Mouse (Mus musculus) hindbrain, embryonic 15.5 days (tissue): ENCODE data around the gene Ube2r2. TPM values are rescaled to one million over a fixed set of nuclear protein-coding genes. Genes with fewer than 3 reads are reported as not detected.
A peak's percentile ranks its signal among the peaks of the same experiment; 100 is the strongest.

Experiments
- ATAC-seq: fragments of 200-750 bp; cut with Nextera tagmentation; 2 replicates; pipeline ENCODE4 v1.8.0; 2017; ENCODE audit warnings: low read depth, moderate number of reproducible peaks, moderate TSS enrichment; ENCODE audit not compliant: low FRiP score
- H3K27ac ChIP-seq: fragments of 300-500 bp; sonication (generic); replicated peaks from 2 replicates; pipeline ENCODE4 v1.5.1; 2015; ENCODE audit warnings: mild to moderate bottlenecking, inconsistent platforms
- H3K27me3 ChIP-seq: fragments of 300-500 bp; sonication (generic); 2 replicates; pipeline ENCODE4 v1.6.1; 2015; ENCODE audit warnings: control low read depth, inconsistent platforms
- H3K36me3 ChIP-seq: fragments of 300-500 bp; sonication (generic); 2 replicates; pipeline ENCODE4 v1.6.1; 2015; ENCODE audit warnings: control low read depth, inconsistent platforms
- H3K4me1 ChIP-seq: fragments of 300-500 bp; sonication (generic); replicated peaks from 2 replicates; pipeline ENCODE4 v1.6.1; 2015; ENCODE audit warnings: control low read depth, inconsistent platforms
- H3K4me2 ChIP-seq: fragments of 300-500 bp; sonication (generic); 2 replicates; pipeline ENCODE4 v1.6.1; 2015; ENCODE audit warnings: moderate library complexity, mild to moderate bottlenecking, inconsistent platforms
- H3K4me3 ChIP-seq: fragments of 300-500 bp; sonication (generic); 2 replicates; pipeline ENCODE4 v1.5.1; 2015; ENCODE audit warnings: mild to moderate bottlenecking, inconsistent platforms
- H3K9ac ChIP-seq: fragments of 300-500 bp; sonication (generic); 2 replicates; pipeline ENCODE4 v1.6.1; 2015; ENCODE audit warnings: inconsistent platforms
- H3K9me3 ChIP-seq: fragments of 300-500 bp; sonication (generic); 2 replicates; pipeline ENCODE4 v1.6.1; 2016; ENCODE audit warnings: control low read depth, inconsistent platforms
- WGBS: fragments of 180-500 bp; shearing (Covaris S2); methylation state at CpG from one replicate; pipeline ENCODE4 v1.1.7; 2015; 5-methylcytosine and 5-hydroxymethylcytosine counted together
- polyA plus RNA-seq: library from polyadenylated mRNA; unstranded; fragments of >200 nt; fragmentation: Nextera tagmentation; extraction: Ambion mirVana; gene quantifications from 2 replicates; pipeline ENCODE4 v1.2.1, GENCODE M21; 2015

The Ube2r2 gene
- polyA plus RNA-seq, 1 experiment from 2014 or later = 58.5 TPM

DNA sequence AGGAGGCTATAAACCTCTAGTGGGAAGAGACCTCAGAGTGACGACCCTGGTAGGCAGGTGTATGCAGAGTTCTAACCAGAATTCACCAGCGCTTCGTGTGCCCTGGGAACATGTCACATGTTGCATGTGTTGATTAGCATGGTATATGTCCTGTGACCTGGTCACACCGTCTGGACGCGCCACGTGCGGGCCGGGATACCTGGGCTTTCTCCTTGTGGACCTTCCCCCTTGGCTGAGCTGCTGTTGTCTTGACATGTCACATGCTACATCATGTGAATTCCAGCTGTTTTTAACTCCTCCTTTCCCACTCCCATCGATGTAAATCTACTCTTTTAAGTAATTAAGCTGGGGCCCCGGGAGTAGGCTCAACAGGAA, 37.0 kb upstream of the Ube2r2 start:
- H3K9me3 ChIP-seq = no peaks in the 10 kb centered on the region
- H3K9ac ChIP-seq = peak overlapping the region; percentile 57; the same call in 1 of the 2 replicates
- peak overlapping the region; percentile 49 for H3K4me3 ChIP-seq
- 17% methylated on average over 11 of the region's 11 CpGs for WGBS
- H3K4me1 ChIP-seq = peaks cover 13% of the 10 kb centered on the region
- H3K27me3 ChIP-seq = peaks cover 24% of the 10 kb centered on the region
- ATAC-seq = no peak
- no peaks in the 10 kb centered on the region for H3K36me3 ChIP-seq
- peak overlapping the region; percentile 99 for H3K4me2 ChIP-seq
- H3K27ac ChIP-seq = no peak overlapping the region

DNA sequence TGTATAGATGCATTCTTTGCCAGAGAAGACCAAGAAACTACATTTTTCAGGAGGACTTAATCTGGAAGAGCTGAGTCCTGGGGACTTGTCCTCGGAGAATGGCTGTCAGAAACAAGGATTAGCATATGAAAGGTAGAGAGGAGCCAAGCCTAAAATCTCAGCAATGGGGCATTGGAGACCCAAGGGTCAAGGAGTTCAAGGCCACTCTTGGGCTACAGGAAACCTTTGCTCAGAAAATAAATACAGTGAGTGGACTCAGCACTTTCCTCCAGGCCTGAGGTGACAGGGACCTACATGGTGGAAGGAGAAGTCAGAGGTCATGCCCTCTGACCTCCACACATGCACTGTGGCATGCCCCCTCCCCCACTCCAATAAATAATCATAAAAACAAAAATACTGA, 34.6 kb upstream of the Ube2r2 start:
- peaks cover 13% of the 10 kb centered on the region for H3K4me1 ChIP-seq
- no peak for ATAC-seq
- H3K9ac ChIP-seq = no peak overlapping the region
- H3K4me2 ChIP-seq = no peak overlapping the region
- 39% methylated on average over 1 of the region's 1 CpGs for WGBS
- no peak overlapping the region for H3K4me3 ChIP-seq
- peaks cover 24% of the 10 kb centered on the region for H3K27me3 ChIP-seq
- H3K9me3 ChIP-seq = no peaks in the 10 kb centered on the region
- H3K27ac ChIP-seq = no peak overlapping the region
- no peaks in the 10 kb centered on the region for H3K36me3 ChIP-seq

DNA sequence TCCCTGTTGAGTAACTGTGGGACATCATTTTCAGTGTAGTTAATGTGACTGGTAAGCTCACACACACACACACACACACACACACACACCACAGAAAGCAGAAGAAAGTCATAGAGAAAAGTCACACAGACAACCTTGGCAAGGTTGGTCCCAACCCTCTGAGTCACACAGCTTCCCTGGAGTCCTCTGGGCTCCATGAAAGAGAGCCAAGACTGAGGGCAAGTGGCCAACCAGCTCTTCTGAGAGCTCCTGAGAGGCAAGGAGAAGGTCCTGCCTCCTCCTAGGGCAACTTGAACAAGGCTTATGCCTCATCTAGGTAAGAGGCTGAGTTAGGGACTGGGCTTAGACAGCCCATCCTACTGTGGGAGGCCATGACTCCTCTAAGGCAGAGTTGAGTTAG, 32.6 kb upstream of the Ube2r2 start:
- H3K9me3 ChIP-seq = no peaks in the 10 kb centered on the region
- no peak for ATAC-seq
- no peak overlapping the region for H3K9ac ChIP-seq
- H3K27ac ChIP-seq = no peak overlapping the region
- peaks cover 9% of the 10 kb centered on the region for H3K4me1 ChIP-seq
- H3K36me3 ChIP-seq = no peaks in the 10 kb centered on the region
- no peak overlapping the region for H3K4me2 ChIP-seq
- peaks cover 7% of the 10 kb centered on the region for H3K27me3 ChIP-seq
- H3K4me3 ChIP-seq = no peak overlapping the region

DNA sequence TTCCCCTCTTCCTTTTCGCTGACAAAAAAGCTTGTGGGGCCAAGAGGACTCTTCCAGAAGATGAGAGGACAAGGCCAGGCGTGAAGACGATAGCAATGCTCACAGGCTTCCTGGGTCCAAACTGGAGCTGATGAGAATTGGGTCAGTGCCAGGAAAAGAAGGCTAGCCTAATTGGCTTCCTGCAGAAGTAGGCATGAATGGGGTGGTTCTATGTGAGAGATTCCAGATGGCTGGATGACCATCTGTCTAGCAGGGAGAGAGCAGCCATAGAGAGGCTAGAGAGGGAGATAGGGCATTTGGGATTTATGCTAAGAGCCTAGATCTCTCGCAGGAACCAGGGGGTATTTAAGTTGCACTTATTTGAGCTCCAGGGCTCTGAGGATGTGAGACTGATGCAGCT, 28.1 kb upstream of the Ube2r2 start:
- no peak overlapping the region for H3K9ac ChIP-seq
- 67% methylated on average over 4 of the region's 4 CpGs for WGBS
- H3K27me3 ChIP-seq = no peaks in the 10 kb centered on the region
- no peaks in the 10 kb centered on the region for H3K36me3 ChIP-seq
- no peak overlapping the region for H3K4me3 ChIP-seq
- H3K4me1 ChIP-seq = no peaks in the 10 kb centered on the region
- no peak overlapping the region for H3K4me2 ChIP-seq
- H3K9me3 ChIP-seq = no peaks in the 10 kb centered on the region
- H3K27ac ChIP-seq = no peak overlapping the region
- ATAC-seq = no peak

DNA sequence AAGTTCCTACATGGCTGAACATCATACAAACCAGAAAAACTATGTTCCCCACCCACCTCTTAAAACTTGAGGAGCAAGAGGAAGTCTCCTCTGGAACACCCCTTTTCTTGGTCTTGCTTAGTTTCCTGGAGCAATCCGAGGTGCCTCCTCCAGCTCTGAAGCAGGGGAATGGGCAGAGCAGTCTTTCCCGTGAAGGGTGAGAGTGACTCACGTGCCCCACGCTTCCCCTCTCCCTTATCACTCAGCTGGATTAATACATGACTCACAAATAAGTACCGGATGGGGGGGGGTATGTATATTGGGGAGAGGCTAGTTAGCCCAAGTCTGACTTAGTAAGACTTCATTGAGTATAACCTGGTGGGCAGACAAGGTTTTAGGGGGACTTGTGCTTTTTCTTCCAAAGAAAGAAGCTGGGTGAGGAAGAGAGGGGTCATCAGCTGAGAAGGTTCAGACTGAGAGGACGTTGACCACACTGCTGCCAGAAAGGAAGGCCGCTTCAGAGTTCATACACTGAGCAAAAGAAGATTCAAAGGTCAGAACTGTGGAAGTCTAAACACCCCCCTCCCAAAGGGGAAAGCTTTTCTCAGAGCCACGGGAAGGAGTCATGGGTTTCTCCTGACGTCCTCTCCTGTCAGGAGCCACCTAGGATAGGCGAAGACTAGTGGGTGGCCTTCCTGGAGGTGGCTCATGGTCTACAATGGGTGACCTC, 26.7 kb upstream of the Ube2r2 start:
- no peak for ATAC-seq
- no peaks in the 10 kb centered on the region for H3K36me3 ChIP-seq
- WGBS = 84% methylated on average over 10 of the region's 10 CpGs

DNA sequence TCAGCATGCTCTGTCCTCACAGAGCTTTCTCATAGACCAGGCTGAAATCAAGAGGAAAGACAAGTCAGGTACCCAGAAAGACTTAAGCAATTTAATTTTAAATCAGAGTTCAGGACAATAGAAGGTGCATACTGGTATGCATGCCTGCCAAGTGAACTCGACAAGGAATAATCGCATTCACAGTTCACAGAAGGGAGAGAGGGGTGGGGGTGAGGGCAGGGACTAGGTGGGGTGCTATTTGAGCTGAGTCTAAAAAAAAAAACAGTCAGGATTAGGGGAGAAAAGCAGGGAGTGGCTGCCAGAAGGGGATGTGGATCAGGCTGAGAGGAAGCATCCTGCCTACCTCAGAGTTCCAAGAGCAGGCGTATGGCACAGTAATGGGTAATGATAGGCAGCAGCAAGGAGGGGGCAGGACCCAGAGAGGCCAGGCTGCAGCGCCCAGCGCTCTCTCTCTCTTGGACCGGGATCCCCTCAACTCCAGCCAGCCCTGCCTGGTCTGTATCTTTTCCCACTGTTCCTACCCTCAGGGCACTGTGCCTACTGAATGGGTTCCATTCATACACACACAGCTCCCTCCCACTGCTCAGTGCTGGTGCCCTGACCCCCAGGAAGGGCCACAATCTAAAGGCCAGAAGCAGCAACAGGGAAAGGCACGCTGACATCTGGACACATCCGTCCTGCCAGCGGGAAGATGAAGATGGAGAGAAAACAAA, 21.0 kb upstream of the Ube2r2 start:
- no peak overlapping the region for H3K9ac ChIP-seq
- WGBS = 86% methylated on average over 9 of the region's 9 CpGs
- peaks cover 48% of the 10 kb centered on the region for H3K36me3 ChIP-seq
- H3K4me1 ChIP-seq = no peaks in the 10 kb centered on the region
- no peaks in the 10 kb centered on the region for H3K9me3 ChIP-seq
- H3K27ac ChIP-seq = no peak overlapping the region
- ATAC-seq = no peak
- no peak overlapping the region for H3K4me3 ChIP-seq
- no peak overlapping the region for H3K4me2 ChIP-seq
- no peaks in the 10 kb centered on the region for H3K27me3 ChIP-seq

More for the DNA sequence above, 26.7 kb upstream of the Ube2r2 start:
- no peak overlapping the region for H3K4me2 ChIP-seq
- H3K9ac ChIP-seq = no peak overlapping the region
- H3K4me1 ChIP-seq = no peaks in the 10 kb centered on the region
- no peaks in the 10 kb centered on the region for H3K27me3 ChIP-seq
- no peaks in the 10 kb centered on the region for H3K9me3 ChIP-seq
- no peak overlapping the region for H3K27ac ChIP-seq
- H3K4me3 ChIP-seq = no peak overlapping the region

DNA sequence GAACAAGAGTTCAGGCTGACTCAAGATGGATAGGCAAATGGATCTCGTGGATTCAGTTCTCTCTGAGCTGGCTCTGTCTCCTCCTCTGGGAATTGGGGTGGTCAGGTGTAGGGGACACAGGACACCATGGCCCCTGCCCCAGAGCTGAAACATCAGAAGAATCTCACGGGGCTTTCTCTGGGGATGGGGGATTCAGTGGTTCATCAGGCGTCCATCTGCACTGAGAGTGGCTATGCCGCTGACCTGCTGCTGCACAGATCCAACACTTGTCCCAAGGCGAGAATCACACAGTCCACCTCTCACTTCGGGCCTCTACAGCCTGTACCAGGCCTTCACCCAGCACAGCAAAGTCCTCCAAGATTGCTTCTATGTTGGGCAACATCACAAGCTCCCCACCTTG, 20.5 kb upstream of the Ube2r2 start:
- 87% methylated on average over 6 of the region's 6 CpGs for WGBS
- Histone ChIP-seq H3K4me3 (no peak overlapping the region), H3K36me3 (peaks cover 54% of the 10 kb centered on the region), H3K27me3 (no peaks in the 10 kb centered on the region), H3K4me2 (no peak overlapping the region), H3K27ac (no peak overlapping the region), H3K4me1 (no peaks in the 10 kb centered on the region), H3K9me3 (no peaks in the 10 kb centered on the region), H3K9ac (no peak overlapping the region)
- ATAC-seq = no peak

DNA sequence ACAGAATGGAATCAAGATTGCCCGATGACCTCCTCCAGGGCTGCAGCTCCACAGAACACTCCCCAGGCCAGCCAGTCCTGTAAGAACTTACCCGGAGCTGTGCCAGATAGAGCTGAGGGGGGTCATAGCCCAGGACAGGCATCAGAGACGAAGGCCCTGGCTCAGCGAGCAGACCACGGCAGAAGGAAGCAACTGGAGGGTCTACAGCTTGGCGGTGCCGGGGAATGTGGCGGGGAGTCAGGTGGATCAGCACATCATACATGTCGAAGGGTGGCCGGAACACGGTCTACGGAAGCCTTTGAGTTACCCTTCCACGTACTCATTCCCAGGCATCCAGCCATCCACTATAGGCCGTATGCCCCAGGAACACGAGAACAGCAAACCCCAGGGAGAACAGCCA, 19.8 kb upstream of the Ube2r2 start:
- no peaks in the 10 kb centered on the region for H3K27me3 ChIP-seq
- H3K4me2 ChIP-seq = no peak overlapping the region
- H3K36me3 ChIP-seq = peaks cover 61% of the 10 kb centered on the region
- no peak for ATAC-seq
- no peaks in the 10 kb centered on the region for H3K4me1 ChIP-seq
- WGBS = 97% methylated on average over 15 of the region's 15 CpGs
- no peak overlapping the region for H3K9ac ChIP-seq
- no peak overlapping the region for H3K4me3 ChIP-seq
- H3K27ac ChIP-seq = no peak overlapping the region
- H3K9me3 ChIP-seq = no peaks in the 10 kb centered on the region

DNA sequence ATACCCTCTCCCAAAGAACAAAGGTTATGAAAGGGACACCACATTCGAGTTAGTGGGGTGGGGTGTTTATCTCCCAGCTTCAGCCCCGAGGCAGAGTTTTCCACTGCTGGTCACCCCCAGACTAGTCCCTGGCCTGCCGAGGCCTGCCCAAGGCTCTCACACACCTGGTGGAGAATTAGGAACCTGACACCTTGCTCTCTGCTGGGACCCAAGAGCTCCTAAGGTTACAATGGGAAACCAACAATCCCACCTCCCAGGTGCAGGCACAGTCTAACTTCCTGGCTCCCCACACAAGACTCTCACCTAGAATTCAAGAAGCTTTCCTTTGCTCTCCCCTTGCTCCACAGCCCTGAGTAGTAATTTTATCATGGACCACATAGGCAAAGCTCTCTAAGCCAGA, 18.7 kb upstream of the Ube2r2 start:
- WGBS = 85% methylated on average over 3 of the region's 3 CpGs
- no peak overlapping the region for H3K27ac ChIP-seq
- H3K4me2 ChIP-seq = no peak overlapping the region
- peaks cover 70% of the 10 kb centered on the region for H3K36me3 ChIP-seq
- H3K4me3 ChIP-seq = no peak overlapping the region
- no peak for ATAC-seq
- H3K27me3 ChIP-seq = no peaks in the 10 kb centered on the region
- H3K9ac ChIP-seq = no peak overlapping the region
- H3K4me1 ChIP-seq = no peaks in the 10 kb centered on the region
- no peaks in the 10 kb centered on the region for H3K9me3 ChIP-seq

DNA sequence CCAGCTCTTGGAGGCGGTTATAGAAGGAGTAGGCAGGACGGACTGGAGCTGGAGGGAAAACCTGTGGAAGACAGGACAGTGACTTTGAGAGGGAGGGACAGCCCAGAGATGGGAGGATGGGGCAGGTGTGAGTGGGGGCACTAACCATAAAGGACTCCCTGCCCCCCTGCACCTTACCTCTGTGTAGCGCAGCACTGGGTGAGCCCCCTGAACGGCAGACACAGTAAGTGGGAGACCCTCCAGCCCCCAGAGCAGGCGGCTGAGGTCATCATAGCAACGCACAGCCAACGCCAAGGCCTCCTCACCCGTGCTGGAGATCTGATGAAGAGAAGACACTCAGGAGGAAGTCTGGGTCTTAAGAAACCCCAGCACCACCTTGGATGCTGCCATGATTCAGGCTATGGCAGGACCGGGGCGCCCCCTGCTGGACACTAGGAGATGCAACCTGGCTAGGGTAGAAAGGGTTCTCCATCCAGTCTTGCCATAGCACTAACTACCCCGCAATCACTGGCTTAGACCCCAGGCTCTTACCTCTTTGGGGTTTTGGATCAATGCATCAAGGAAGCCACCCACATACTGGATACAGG, 16.7 kb upstream of the Ube2r2 start:
- Histone ChIP-seq H3K9ac (no peak overlapping the region), H3K9me3 (no peaks in the 10 kb centered on the region), H3K4me1 (peaks cover 12% of the 10 kb centered on the region), H3K27ac (no peak overlapping the region), H3K36me3 (peaks cover 78% of the 10 kb centered on the region), H3K4me3 (no peak overlapping the region), H3K27me3 (no peaks in the 10 kb centered on the region), H3K4me2 (no peak overlapping the region)
- ATAC-seq = no peak
- WGBS = 75% methylated on average over 11 of the region's 11 CpGs

DNA sequence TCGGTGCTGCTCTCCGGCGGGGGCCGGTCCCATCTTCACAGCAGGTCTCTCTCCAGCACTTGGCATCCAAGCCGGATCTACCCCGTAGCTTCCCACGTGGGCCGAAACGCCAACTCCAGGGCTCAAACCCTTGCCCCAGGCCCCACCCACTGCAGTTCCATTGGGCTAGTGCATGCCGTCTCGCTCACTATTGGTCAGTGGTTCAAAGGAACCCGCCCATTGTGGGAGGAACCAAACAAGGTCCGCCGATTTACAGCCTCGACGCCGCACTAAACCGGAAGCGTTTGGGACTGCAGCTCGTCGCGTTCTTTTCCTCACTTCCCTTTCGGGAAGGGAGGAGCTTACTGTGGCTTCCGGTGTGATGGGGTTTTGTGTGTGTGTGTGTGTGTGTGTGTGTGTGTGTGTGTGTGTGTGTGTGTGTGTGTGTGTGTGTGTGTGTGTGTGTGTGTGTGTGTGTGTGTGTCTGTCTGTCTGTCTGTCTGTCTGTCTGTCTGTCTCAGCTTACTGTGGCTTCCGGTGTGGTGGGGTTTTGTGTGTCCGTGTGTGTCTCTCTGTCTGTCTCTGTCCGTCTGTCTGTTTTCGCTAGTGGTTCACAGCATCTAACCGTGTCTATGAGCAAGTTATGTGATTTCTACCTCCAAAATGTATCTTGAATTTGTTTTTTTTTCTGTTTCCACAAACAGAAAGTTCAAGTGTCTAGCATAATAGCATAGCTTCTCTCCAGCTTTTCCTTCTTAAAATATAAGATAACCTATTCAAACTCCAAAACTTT, 11.2 kb upstream of the Ube2r2 start, which contains the start of gene Nol6:
TSS of gene Nol6 (minus strand) at position 276 of the 772 bp plus-strand sequence.
- Histone ChIP-seq H3K36me3 (peaks cover 31% of the 10 kb centered on the region), H3K9me3 (no peaks in the 10 kb centered on the region), H3K4me3 (peak within 1 kb of the TSS; percentile 91), H3K27ac (0 out of 2 replicates have a peak within 1 kb of the TSS, but pooled peaks have one; percentile 53), H3K27me3 (no peaks in the 10 kb centered on the region), H3K4me2 (peak within 1 kb of the TSS; percentile 82), H3K4me1 (peaks cover 12% of the 10 kb centered on the region), H3K9ac (peak within 1 kb of the TSS; percentile 66)
- WGBS = 2% methylated on average over 29 of the region's 29 CpGs
- ATAC-seq = peak; percentile 100

DNA sequence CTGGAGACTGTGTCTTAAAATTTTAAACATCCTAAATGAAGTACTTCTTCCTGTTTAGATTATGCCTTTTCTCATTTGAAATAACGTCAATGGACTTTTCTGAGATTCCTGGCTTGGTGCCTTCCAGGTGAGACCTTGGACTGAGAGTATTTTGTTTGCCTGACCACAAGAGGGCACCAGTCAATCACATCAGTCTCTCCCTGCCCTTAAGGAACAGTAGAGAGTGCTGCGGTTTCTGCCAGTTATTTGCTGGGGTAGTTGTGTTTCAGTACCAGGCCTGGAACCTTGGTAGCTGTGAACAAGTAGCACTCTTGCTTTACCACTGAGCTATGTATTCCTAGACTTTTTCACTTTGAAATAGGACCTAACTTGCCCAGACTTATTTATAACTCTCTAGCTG, 6.1 kb upstream of the Ube2r2 start:
- Histone ChIP-seq H3K9me3 (no peaks in the 10 kb centered on the region), H3K4me2 (no peak overlapping the region), H3K27ac (no peak overlapping the region), H3K27me3 (no peaks in the 10 kb centered on the region), H3K9ac (no peak overlapping the region), H3K4me1 (peaks cover 3% of the 10 kb centered on the region), H3K4me3 (no peak overlapping the region), H3K36me3 (no peaks in the 10 kb centered on the region)
- 6% methylated on average over 2 of the region's 2 CpGs for WGBS
- ATAC-seq = no peak
